Mouse (Mus musculus): ENCODE measurements at regions not wholly inside any gene's neighbourhood (a gene's known extent, or its start where the extent isn't known, plus 50 kb on each side); places are given as distances from the start of the nearest gene placed in this dataset.

DNA sequence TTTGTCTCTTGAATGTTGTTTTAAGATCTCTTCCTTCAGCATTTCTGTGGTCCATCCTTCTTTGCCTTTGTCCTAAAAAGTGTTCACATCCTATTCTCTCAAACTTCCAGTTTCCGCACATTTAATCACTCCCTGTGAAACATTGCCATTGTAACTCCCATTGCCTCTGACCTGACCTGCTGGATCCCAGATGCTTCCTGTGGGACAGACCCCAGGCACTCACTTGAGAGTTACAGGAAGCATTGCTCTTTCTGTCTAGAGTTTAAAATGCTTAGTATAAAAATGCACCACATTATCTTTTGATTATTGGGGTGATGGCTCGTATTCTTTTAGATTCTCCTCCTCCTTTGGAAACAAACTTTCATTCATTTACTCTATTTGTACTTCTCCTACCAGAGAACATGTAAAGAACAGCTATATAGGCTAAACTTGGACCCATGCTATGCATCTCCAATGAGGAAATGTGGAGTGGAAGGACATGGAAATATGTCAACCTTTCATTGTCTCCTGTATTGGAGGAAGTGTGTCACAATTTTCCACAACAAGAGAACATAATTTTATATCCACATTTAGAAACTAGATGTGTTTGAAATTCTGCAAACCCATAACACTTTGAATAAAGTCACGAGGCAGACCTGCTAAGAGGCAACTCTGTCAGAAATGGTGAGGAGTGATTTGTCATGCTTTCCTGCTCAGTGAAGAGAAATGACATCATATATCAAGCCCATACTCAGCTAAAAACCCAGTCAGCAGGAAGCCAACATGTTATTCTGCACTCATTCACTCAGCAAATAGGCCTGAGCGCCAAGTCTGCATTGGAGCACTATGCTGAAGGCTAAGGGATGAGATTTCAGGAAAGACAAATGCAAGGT is 308.8 kb upstream of the Marcks start:
- H3K4me1 ChIP-seq (replicated peaks), result no peaks in the 10 kb centered on the region
- no peaks in the 10 kb centered on the region for H3K27me3 ChIP-seq (replicated peaks)
- no peak overlapping the region for H3K4me3 ChIP-seq (replicated peaks)
- no peaks in the 10 kb centered on the region for H3K9me3 ChIP-seq
- no peak for ATAC-seq
- no peak overlapping the region for H3K4me2 ChIP-seq (replicated peaks)
- no peak overlapping the region for H3K9ac ChIP-seq
- no peaks in the 10 kb centered on the region for H3K36me3 ChIP-seq
- H3K27ac ChIP-seq, result no peak overlapping the region
- 78% methylated on average over 4 of the region's 4 CpGs for WGBS

DNA sequence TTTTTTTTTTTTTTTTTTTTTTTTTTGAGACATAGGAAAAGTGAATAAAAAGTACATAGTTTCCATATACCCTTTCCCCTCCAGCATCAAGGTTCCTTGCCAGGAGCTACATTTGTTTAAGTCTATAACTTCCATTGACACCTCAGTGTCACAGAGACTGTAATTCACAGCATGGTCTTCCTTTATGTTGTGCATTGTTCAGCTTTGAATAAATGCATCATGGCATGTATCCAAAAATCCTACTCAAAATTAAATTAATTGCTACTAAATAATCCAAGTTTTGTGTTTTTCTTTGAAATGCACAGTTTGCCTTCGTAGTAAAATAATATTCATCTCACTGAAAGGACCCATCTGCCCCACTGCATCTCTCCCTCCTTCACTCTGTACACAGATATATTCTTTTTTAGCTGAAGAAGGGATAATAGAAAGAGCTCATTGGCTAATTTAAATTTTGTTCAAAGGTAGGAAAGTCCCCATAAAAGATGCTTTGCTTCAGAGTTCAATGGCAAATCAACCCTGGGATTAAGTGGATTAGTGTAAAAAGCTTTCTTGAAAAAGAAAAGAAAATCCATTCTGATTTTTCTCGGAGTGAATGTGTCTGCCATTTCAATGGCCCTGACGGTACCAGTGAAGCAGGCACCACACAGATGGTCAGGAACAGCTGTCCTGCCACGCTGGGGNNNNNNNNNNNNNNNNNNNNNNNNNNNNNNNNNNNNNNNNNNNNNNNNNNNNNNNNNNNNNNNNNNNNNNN is 301.3 kb upstream of the Marcks start:
- Histone ChIP-seq H3K4me3 (replicated peaks) (no peak overlapping the region), H3K4me2 (replicated peaks) (no peak overlapping the region), H3K36me3 (no peaks in the 10 kb centered on the region), H3K9ac (no peak overlapping the region), H3K27ac (no peak overlapping the region), H3K27me3 (replicated peaks) (no peaks in the 10 kb centered on the region), H3K9me3 (no peaks in the 10 kb centered on the region), H3K4me1 (replicated peaks) (no peaks in the 10 kb centered on the region)
- 64% methylated on average over 4 of the region's 4 CpGs for WGBS
- ATAC-seq, result no peak

DNA sequence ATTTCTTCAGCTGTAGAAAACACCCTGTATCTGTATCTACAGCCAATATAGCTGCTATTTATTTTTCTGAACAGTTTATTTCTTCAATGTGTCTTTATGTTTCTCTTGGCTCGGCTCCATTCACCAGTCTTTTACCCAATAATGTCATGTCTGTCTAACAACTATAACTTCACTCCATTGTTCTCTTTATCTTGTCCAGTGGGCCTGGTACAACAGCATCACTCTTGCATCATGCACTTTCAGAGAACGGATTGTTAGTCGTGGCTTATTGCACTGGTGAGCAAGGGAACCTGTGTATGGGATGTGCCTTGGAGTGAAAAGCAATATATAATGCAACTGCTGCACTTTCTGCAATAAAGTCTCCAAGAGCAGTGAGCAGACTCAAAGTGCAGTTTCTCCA is 299.6 kb upstream of the Marcks start:
- Histone ChIP-seq H3K9ac (no peak overlapping the region), H3K27me3 (replicated peaks) (no peaks in the 10 kb centered on the region), H3K36me3 (no peaks in the 10 kb centered on the region), H3K4me3 (replicated peaks) (no peak overlapping the region), H3K4me2 (replicated peaks) (no peak overlapping the region), H3K9me3 (no peaks in the 10 kb centered on the region), H3K27ac (no peak overlapping the region), H3K4me1 (replicated peaks) (no peaks in the 10 kb centered on the region)
- 67% methylated on average over 3 of the region's 3 CpGs for WGBS
- ATAC-seq, result no peak

DNA sequence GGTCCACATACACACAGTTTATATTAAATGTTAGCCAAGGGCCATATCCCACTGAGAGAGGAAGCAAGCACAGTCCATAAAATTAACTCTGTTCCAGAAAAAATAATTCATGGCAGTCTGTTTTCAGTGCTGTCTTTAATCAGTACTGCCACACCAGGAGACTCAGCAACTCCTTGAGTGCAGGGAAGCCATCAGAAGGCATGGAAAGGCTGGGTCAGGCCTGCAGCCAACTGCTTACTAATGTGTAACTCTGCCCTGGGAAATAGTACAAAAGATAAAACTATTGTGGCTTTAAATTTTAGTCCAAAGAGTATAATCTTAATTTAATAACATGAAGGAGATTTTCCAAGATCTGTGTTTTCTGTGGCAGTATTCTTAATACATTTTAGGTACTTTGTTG is 298.1 kb upstream of the Marcks start:
- Histone ChIP-seq H3K27me3 (replicated peaks) (no peaks in the 10 kb centered on the region), H3K4me1 (replicated peaks) (no peaks in the 10 kb centered on the region), H3K4me2 (replicated peaks) (no peak overlapping the region), H3K9ac (no peak overlapping the region), H3K27ac (no peak overlapping the region), H3K9me3 (no peaks in the 10 kb centered on the region), H3K36me3 (no peaks in the 10 kb centered on the region), H3K4me3 (replicated peaks) (no peak overlapping the region)
- ATAC-seq, result no peak

DNA sequence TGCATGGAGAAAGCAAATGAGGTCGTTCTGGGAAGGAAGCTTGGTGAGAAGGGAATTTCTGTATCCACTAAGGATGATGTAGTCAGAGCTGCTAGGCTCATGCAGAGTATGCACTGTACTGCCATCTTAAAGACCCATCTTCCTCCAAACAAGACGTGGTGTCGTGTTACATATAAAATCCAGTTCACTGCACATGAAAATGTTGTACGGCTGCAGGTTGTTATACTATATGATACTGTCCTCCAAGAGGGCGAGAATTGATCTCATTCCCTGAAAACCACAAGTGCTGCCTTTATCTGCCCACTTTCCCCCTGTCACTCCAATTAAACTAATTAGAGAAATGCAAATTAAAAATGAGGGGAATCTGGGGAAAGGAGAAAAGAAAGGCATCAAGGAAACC is 295.5 kb upstream of the Marcks start:
- H3K9ac ChIP-seq, result no peak overlapping the region
- no peak overlapping the region for H3K4me2 ChIP-seq (replicated peaks)
- H3K4me3 ChIP-seq (replicated peaks), result no peak overlapping the region
- H3K27me3 ChIP-seq (replicated peaks), result no peaks in the 10 kb centered on the region
- no peak for ATAC-seq
- H3K27ac ChIP-seq, result no peak overlapping the region
- no peaks in the 10 kb centered on the region for H3K4me1 ChIP-seq (replicated peaks)
- 66% methylated on average over 5 of the region's 5 CpGs for WGBS
- H3K36me3 ChIP-seq, result no peaks in the 10 kb centered on the region
- H3K9me3 ChIP-seq, result no peaks in the 10 kb centered on the region

DNA sequence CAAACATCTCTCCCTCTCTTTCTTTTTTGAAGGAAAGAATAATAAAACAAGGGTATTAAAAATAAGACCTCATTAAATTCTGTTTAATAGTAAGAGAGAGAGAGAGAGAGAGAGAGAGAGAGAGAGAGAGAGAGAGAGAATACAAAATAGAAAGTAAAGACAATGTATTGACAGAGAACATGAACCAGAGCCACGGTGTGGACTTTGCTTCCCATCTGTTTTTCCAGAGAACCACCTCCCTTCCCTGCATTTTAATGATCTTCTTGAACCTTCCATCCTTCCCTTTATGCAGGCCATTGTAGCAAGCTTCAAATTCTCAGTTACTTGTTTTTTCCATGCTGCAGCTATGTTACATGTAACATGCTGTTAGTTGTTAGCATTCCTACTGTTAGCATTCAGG is 284.3 kb upstream of the Marcks start:
- peak; percentile 59 for ATAC-seq
- H3K9me3 ChIP-seq, result no peaks in the 10 kb centered on the region
- H3K4me2 ChIP-seq (replicated peaks), result 0 out of 2 replicates have a peak overlapping the region, but pooled peaks have one; percentile 3
- WGBS, result 20% methylated on average over 1 of the region's 1 CpGs
- peaks cover 4% of the 10 kb centered on the region; the same call in 1 of the 2 replicates for H3K4me1 ChIP-seq (replicated peaks)
- H3K27me3 ChIP-seq (replicated peaks), result no peaks in the 10 kb centered on the region
- no peaks in the 10 kb centered on the region for H3K36me3 ChIP-seq
- H3K27ac ChIP-seq, result no peak overlapping the region
- no peak overlapping the region for H3K4me3 ChIP-seq (replicated peaks)
- H3K9ac ChIP-seq, result no peak overlapping the region

DNA sequence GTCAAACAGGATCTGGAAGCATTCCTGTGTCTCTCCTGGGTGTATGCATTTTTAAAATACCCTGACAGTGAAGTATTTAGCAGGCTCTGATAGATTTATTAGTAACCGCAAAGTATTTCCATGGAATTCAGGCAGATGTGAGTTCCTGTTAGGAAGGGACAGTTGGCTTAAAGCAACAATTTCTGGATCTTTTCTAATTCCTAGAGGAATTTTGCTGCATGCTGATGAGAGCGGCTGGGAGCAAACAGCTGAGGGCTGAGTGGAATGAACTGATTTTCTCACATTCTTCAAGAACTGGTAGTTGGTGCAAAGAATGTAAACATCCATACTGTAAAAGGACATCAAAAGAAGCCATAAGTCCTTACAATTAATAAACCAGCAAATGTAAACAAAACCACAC is 283.9 kb upstream of the Marcks start:
- ATAC-seq, result peak; percentile 45
- Histone ChIP-seq H3K9me3 (no peaks in the 10 kb centered on the region), H3K27ac (no peak overlapping the region), H3K4me2 (replicated peaks) (0 out of 2 replicates have a peak overlapping the region, but pooled peaks have one; percentile 3), H3K4me3 (replicated peaks) (no peak overlapping the region), H3K9ac (no peak overlapping the region), H3K27me3 (replicated peaks) (no peaks in the 10 kb centered on the region), H3K36me3 (no peaks in the 10 kb centered on the region), H3K4me1 (replicated peaks) (peaks cover 4% of the 10 kb centered on the region; the same call in 1 of the 2 replicates)
- WGBS, result 34% methylated on average over 2 of the region's 2 CpGs

DNA sequence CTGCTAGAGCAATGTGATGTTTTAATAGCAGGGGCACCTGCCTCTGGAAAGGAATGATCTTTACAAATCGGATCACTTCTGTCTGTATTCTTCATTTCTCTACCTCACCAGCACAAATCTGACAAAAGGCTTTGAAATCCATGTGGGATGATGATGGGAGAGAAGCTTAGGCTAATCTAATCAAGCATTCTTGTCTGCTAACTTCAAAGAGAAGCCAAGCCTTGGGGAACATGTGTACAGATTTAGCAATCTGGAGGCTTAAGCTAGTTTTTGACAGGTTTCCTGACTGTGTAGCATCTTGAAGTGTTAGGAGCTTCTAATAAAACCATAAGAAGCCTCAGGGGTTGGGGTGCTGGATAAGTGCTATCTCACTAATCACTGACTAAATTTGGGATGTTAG is 277.6 kb upstream of the Marcks start:
- no peak overlapping the region for H3K4me2 ChIP-seq (replicated peaks)
- H3K27me3 ChIP-seq (replicated peaks), result no peaks in the 10 kb centered on the region
- no peaks in the 10 kb centered on the region for H3K36me3 ChIP-seq
- H3K4me1 ChIP-seq (replicated peaks), result no peaks in the 10 kb centered on the region
- 78% methylated on average over 1 of the region's 1 CpGs for WGBS
- no peak for ATAC-seq
- no peak overlapping the region for H3K27ac ChIP-seq
- H3K9me3 ChIP-seq, result no peaks in the 10 kb centered on the region
- no peak overlapping the region for H3K4me3 ChIP-seq (replicated peaks)
- no peak overlapping the region for H3K9ac ChIP-seq

DNA sequence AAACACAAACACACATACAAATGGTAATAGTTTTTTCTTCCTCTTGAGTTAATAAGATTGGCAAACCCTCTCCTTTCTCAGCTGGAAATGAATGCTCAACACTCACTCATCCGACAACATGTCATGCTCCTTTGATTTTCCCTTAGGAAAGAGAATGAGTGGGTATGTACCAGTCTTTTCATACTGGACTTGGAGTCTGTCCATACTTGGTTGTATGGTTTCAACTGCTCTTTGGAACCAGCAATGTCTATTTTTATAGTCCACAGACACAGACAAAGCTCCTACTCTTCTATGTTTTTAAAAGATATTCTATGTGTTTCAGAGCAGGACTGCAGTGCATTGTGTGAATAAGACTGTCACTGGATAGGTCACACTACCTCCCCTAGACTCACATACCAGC is 273.7 kb upstream of the Marcks start:
- no peak overlapping the region for H3K4me2 ChIP-seq (replicated peaks)
- no peak overlapping the region for H3K4me3 ChIP-seq (replicated peaks)
- H3K36me3 ChIP-seq, result no peaks in the 10 kb centered on the region
- no peak for ATAC-seq
- H3K27ac ChIP-seq, result no peak overlapping the region
- no peaks in the 10 kb centered on the region for H3K4me1 ChIP-seq (replicated peaks)
- H3K27me3 ChIP-seq (replicated peaks), result no peaks in the 10 kb centered on the region
- no peak overlapping the region for H3K9ac ChIP-seq
- H3K9me3 ChIP-seq, result no peaks in the 10 kb centered on the region
- 92% methylated on average over 1 of the region's 1 CpGs for WGBS

DNA sequence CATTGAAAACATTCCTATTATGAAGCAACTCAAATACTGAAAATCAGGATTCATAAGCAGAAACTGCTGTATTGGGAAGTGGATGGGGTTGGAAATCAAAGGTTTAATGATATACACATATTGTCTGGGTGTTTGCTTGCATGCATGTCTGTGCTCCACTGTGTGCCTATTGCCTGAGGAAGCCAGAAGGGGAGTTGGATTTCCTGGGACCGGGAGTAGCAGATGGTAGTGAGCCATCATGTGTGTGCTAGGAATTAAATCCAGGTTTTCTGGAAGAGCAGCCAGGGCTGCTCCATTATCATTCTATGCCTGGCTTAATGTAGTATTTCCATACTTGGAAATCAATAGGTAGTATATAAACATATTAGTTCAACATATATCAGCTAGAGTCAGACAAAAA is 271.0 kb upstream of the Marcks start:
- no peak overlapping the region for H3K27ac ChIP-seq
- H3K9ac ChIP-seq, result no peak overlapping the region
- H3K4me1 ChIP-seq (replicated peaks), result no peaks in the 10 kb centered on the region
- H3K9me3 ChIP-seq, result no peaks in the 10 kb centered on the region
- 71% methylated on average over 1 of the region's 1 CpGs for WGBS
- no peak overlapping the region for H3K4me2 ChIP-seq (replicated peaks)
- no peaks in the 10 kb centered on the region for H3K27me3 ChIP-seq (replicated peaks)
- H3K4me3 ChIP-seq (replicated peaks), result no peak overlapping the region
- no peaks in the 10 kb centered on the region for H3K36me3 ChIP-seq
- ATAC-seq, result no peak

DNA sequence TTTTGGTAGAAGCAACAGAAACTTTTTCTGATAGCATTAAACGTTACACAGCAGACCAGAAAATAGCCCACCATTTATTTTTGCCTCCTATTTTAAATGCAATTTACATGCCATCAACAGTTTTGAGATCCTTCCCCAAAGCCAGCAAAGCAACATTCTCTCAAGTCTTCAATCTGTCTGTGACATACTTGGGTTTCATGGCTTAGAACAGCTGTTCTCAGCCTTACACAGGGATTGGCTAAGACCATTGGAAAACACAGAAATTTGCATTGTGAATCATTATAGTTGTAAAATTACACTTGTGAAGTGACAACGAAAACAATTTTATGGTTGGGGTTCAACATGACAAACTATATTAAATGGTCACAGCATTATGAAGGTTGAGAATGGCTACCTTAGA is 268.8 kb upstream of the Marcks start:
- Histone ChIP-seq H3K27ac (no peak overlapping the region), H3K9ac (no peak overlapping the region), H3K4me1 (replicated peaks) (no peaks in the 10 kb centered on the region), H3K27me3 (replicated peaks) (no peaks in the 10 kb centered on the region), H3K4me3 (replicated peaks) (no peak overlapping the region), H3K9me3 (no peaks in the 10 kb centered on the region), H3K4me2 (replicated peaks) (no peak overlapping the region), H3K36me3 (no peaks in the 10 kb centered on the region)
- 91% methylated on average over 2 of the region's 2 CpGs for WGBS
- ATAC-seq, result no peak

DNA sequence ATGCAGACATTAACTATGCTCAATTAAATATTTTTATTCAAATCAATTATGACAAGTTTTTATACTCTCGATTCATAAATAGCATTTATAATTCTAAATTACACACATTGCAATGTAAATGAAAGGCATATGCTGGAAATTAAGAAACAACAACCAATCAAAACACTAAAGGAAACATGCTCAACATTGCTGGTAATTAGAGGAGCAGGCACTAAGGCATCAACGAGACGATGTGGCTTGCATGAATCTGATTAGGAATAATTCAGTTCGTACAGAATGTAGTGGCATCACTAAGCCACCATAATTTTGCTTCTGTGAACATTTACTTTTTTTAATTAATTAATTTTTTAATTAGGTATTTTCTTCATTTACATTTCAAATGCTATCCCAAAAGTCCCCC is 266.2 kb upstream of the Marcks start:
- Histone ChIP-seq H3K4me2 (replicated peaks) (no peak overlapping the region), H3K9me3 (no peaks in the 10 kb centered on the region), H3K27me3 (replicated peaks) (no peaks in the 10 kb centered on the region), H3K27ac (no peak overlapping the region), H3K36me3 (no peaks in the 10 kb centered on the region), H3K4me1 (replicated peaks) (0 out of 2 replicates have a peak, but pooled peaks cover 3% of the 10 kb centered on the region), H3K9ac (no peak overlapping the region), H3K4me3 (replicated peaks) (no peak overlapping the region)
- no peak for ATAC-seq
- WGBS, result 91% methylated on average over 4 of the region's 4 CpGs

DNA sequence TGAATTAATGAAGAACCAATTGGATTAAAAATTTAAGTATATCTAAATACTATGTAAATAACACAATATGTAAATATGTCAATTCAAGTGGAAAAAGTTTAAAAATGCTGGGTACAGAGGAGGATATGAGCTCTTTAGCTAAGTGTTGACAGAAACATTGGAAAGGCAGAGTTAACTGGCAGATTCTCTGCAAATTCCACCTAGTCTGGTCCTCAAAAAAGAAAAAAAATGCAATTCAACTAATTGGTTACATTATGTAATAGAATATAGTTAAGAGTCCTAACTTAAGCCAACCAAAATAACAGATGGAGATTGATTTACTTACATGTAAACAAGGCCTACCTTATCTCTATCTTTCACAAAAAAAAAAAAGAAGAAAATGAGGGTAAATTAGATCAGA is 265.7 kb upstream of the Marcks start:
- Histone ChIP-seq H3K4me1 (replicated peaks) (0 out of 2 replicates have a peak, but pooled peaks cover 3% of the 10 kb centered on the region), H3K9ac (no peak overlapping the region), H3K4me2 (replicated peaks) (no peak overlapping the region), H3K27ac (no peak overlapping the region), H3K36me3 (no peaks in the 10 kb centered on the region), H3K9me3 (no peaks in the 10 kb centered on the region), H3K27me3 (replicated peaks) (no peaks in the 10 kb centered on the region), H3K4me3 (replicated peaks) (no peak overlapping the region)
- ATAC-seq, result no peak

Data from intestine, embryonic 15.5 days (tissue).